Mouse (Mus musculus) heart, postnatal 25 days (tissue): Measurements from ENCODE around the gene Nek4. TPM values are rescaled to one million over a fixed set of nuclear protein-coding genes. Genes with fewer than 3 reads are reported as not detected.

ENCODE experiments used
- DNase-seq: peaks from one replicate; pipeline ENCODE4 v3.0.0; 2022; ENCODE audit warnings: low spot score
- intact Hi-C: fragments of 180-260 bp; cut with DNase I; formaldehyde crosslinking; loops from one replicate; pipeline ENCODE4 v1.15.1; 2025
- total RNA-seq, 2 experiments: library from RNA; stranded (reverse); gene quantifications; 2 replicates each; pipeline ENCODE4 v1.2.3; 2021

Gene Nek4
- total RNA-seq = 1 to 10 TPM; 4.0 to 5.3 TPM

DNA sequence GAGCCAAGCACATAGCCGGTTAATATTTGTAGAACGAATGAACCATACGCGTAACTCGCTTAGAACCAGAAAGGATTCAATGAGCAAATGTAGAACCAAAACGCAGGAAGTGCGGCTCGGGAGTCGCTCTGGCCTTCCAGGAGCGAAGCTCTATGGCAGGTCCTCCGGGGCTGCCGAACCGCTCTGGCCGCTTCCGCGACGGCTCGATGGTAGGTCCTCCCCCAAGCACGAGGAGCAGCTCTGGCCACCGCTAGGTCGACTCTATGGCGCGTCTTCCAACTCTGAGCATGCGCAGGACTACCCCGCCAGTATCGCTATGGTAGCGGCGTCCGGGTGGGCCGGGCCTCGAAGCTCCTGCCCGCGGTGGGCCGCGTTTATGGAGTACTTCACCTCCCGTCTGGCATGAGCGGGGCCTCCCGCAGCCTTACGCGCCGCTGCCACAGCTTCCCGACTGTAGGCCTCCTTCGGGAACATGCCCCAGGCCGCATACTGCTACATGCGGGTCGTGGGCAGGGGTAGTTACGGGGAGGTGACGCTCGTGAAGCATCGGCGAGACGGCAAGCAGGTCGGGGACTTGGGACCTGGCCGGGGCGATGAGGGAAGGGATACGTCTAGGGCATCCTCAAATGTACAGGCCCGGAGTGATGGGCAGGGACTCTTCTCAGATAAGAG lies at the start of gene Nek4:
TSS of gene Nek4 (plus strand) at position 224 of the 672 bp plus-strand sequence.
- DNase-seq = peak; percentile 93
- intact Hi-C loops = loop anchor here (5.0 kb wide), 1 partner anchor 51 kb away; the partner anchor contains the start of genes Glt8d1 and Spcs1

DNA sequence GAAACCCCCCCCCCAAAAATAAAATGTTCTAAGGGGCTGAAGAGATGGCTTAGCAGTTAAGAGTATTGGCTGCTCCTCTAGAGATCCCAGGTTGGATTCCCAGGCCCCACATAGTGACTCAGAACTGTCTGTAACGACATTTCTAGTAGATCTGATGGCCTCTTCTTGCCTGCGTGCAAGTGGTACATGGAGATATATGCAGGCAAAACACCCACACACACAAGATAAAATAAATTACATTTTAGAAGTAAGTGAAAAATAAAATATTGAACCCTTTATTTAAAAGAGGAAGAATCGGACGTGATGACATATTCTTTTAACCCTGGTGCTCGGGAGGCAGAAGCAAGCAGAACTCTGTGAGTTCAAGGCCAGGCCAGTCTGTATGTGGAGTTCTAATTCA lies 48.5 kb upstream of the Nek4 start:
- no peak for DNase-seq
- intact Hi-C loops = no loop called here

DNA sequence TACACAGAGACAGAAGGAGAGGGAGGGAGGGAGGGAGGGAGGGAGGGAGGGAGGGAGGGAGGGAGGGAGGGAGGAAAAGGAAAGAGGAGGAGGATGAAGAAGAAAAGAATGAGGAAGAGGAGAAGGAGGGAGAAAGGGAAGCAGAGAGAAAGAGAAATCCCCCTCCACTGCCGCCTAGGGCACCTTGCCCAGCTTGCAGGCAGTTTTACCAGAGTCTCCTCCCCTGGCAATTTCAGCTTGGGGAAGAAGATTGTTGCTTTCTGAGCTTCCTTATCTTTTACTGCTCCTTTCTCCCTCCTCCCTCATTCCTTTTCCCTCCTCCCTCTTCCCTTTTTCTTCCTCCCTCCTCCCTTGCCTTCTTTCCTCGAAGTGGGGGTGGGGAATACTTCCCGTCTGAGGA lies 48.1 kb upstream of the Nek4 start:
- intact Hi-C loops = no loop called here
- no peak for DNase-seq

DNA sequence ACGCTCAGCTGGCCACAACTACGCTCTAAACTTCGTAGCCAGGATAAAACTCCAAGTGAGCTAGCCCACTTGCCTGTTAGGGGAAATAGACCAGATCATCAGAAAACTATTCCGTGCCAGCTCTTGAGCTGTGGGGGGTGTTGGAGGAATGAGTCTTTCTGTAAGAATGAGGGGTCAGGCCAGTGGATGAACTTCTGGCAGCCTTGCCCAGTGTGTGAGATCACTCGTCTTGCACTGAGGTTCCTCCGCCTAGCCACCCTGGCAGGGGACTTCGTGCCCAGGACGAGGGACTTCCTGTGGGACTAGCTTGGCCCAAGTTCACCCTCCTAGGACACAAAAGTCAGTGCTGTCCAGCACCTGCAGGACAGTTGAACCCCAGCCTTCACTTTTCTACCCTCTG lies 46.9 kb upstream of the Nek4 start:
- intact Hi-C loops = no loop called here
- no peak for DNase-seq

DNA sequence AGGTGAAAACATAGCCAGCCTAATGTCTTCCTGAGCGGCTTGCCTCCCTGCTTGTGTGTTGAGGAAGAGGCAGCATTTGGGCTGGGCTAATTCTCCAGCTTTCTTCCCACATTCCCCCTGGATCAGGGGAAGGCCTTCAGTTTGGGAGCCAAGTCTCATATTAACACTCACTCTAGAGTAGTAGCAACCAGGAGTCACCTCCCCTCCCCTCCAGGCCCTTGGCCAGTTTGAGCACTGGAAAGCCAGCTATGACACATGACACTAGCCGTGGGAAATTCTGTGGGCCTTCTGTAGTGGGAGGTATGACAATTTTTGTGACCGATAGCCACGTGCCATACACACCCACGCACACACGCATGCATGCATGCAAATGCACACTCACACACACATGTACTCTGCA lies 45.2 kb upstream of the Nek4 start:
- intact Hi-C loops = no loop called here
- DNase-seq = no peak

DNA sequence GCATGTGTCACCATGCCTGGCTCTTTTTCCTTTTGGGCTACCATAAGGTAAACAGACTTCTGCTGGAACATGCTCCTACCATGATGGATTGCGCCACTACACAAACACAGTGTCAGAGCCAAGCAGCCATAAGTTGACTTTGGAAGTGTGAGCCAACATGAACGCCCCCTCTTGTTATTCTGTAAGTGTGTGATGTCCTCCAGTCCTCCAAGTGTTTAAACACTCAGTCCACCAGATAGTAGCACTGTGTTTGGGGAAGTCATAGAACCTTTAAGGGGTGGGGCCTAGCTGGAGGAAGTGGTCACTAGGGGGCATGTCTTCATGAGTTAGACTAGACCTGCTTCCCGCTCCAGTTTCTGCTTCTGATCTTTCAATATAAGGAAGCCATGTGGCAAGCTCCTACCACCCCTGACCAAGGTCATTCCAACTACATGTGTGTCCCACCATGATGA lies 43.3 kb upstream of the Nek4 start:
- intact Hi-C loops = no loop called here
- DNase-seq = no peak

DNA sequence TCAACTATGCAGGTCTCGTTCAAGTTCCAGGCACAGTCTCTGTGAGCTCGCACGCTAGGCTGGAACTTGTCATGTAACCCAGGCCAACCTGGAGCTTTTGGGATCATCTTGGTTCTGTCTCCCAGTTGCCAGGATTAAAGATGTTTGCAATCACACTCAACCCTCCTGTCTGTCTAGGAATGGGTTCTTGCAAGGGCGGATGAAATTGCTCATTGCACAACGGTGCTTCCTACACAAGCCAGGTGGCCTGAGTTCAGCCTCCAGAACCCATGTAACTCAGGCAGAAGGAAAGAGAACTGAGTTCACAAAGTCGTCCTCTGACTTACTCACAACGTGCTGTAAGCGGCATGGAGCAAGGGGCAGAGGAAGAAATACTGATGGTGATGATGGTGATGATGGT lies 40.0 kb upstream of the Nek4 start:
- no peak for DNase-seq
- intact Hi-C loops = no loop called here

DNA sequence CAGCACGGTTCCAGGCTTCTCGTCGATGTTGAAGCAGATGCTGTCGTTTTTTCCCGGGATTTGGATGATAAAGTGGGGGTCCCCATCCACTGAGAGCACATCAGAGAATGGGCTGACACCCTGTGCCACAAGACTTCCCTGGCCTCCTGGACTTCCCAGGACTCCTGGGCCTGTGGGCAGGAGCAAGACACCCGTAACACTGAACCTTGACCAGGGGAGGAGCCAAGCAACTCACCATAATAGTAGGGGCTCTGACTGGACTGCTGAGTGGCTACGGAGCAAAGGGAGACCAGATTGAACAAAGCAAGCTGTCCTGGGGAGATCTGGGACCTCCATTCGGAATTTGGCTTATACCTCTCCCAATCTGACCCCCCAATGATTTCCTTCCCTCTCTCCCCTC lies 38.5 kb upstream of the Nek4 start:
- intact Hi-C loops = no loop called here
- no peak for DNase-seq

DNA sequence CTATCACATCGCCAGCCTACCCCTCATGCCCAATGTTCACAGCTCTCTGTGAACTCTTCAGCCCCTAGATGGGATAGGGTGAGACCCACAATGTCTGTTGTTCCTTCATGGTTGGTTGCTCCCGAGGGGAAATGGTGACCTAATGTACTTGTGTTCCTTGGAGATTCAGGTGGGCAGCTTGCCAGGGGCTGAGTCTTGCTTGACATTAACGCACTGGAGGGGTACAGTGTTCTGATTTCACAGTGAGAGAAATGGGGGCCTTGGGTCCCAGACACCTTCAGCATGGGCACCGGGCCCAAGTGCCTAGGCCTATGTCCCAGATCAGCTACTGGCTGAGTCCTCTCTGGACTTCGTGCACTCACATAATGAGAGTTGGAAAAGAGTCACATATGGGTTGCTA lies 37.8 kb upstream of the Nek4 start:
- no peak for DNase-seq
- intact Hi-C loops = no loop called here

DNA sequence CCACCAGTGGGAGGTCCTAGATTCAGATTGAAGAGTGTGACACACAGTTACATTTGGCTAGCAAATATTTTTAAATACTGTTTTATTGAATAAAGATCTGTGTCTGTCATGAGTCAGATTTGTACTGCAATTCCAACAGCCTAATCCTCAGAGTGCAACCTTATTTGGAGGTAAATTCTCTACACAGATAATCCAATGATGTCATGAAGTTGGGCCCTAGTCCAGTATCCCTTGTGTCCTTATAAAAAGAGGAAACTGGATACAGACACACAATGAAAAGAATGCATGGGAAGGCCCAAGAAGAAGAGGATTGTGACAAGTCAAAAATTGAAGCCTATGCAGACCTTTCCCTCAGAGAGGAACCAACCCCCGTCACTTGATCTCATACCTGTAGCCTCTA lies 34.7 kb upstream of the Nek4 start:
- intact Hi-C loops = no loop called here
- no peak for DNase-seq

DNA sequence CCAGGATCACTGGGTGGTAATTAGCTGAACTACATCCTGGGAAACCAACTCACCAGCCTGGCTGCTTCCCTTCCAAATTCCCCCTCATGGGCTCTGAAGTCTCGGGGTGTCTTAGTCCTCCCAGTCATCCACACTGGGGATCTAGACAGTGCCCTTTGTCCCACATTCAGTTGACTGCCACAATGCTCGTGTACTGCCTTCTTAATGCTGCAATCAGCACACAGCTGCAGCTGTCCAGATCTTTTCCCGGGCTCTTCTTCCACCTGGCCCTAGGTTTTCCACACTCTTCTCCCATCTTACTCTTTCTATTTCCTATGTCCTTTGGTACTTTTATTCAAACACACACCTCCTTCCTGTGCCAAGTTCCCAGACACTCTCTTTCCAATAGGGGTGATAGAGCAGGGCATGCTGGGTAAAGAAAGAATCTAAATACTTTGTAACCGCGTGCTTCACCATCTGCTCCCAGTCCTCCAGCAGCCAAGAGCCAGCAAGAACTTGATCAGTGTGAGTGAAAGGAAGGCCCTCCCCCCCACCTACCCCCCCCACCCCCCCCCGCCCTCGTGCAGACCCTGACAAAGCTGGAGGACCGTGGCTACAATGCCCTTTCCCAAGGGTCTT lies 29.0 kb upstream of the Nek4 start:
- DNase-seq = no peak
- intact Hi-C loops = no loop called here

DNA sequence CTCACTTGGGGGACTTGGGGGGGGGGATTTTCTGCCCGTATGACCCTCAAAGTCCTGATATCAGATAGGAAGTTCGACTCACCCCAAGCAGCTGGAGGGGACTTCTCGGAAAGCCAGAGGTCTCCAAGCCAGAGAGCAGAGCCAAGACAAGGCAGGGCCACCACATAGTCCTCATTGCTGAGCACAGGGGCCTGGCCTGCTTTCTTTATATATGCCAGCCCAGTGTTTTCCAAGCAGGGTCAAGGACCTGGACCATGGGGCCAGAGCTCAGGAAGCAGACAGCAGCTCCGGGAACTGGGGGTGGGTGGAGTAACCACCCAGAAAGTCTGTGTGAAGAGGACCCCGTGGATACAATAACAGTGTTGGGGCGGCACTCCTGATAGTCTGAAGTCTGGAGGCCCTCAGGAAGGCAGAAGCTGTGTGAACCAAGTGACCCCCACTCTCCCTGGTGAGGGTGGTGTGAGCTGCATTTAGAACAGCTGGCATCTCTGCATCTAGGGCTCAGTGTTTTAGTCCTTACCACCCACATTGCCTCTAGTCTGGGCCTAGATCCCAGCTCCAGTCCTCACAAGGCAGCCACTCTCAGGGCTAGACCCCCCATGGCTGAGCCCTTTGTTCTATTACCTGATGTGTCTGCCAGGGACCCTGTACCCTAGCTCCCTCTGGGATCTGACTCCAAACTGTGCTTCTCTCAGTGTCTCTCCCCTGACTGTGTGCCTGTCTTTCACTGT lies 27.6 kb upstream of the Nek4 start, which contains the start of gene Itih3:
TSS of gene Itih3 (minus strand) at position 386 of the 731 bp plus-strand sequence.
- no peak for DNase-seq
- intact Hi-C loops = no loop called here

DNA sequence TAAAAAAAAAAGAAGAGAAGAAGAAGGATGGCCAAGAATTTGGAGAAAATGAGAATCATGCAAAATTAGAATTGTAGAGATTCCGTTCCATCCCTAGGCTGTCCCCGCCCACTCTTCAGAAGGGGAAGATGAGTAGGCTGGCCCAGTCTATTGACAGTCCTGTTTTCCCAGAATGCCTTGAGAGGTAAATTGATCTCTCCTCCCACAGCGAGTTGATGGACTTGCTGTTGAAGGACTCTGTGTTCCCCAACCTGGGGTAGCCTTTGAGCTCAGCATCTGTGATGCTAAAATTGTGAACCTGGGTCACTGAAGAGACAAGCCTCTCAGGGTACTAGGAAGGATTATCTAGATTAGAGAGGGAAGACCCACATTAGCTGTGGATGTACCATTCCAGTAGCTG lies 25.7 kb upstream of the Nek4 start:
- no peak for DNase-seq
- intact Hi-C loops = no loop called here

DNA sequence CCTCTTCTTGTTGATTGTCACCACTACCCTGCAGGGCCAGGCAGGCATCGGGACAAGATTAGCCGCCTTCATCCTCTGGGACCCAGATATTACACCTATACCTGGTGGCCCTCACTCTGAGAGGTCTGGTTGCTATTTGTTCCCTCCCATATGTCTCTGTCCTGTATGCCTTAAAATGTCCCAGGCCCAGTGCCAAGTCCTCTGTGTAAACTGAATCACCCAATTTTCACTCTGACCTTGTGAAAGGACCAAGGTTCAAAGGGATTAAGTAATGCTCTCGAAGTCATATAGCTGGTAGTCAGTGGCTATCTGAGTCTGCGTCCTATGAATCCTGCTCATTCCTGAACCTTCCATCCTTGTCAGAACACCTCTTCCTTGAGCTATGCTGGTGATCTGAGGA lies 20.8 kb upstream of the Nek4 start:
- DNase-seq = no peak
- intact Hi-C loops = no loop called here

DNA sequence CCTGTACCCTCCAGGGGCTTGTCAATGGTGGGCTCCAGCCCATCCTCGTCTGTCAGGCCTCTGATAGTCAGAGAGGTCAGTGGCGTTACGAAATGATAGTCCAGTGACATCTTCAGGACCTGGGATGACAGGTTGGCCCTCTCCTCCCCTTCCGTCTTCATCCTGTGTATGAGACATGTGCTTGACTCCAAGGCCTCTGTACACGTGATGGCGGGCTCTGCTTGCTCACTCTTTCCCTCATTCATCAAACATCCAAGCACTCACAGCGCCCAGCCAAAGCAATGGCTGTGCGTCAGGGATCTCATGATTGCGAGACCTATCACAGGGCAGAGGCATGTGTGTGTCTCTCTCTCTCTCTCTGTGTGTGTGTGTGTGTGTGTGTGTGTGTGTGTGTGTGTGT lies 17.8 kb upstream of the Nek4 start:
- intact Hi-C loops = no loop called here
- DNase-seq = no peak

DNA sequence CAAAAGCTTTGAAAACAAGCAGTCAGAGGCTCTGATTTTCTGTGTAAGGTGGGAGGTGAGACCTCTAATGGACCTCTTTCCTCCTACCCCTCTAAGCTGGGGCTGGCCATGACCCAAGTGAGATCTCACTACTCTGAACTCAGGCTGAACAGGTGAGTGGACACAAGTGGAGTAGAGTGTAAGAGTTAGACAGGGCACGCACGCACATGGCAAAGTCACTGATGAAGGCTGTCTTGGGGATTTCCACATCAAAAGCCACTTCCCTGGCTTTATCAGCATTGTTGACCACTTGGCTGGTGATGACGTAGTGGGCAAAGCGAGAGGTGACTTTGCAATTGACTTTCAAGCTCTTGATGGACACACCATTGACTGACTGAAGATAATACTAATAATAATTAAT lies 8.9 kb upstream of the Nek4 start:
- intact Hi-C loops = loop anchor here (5.0 to 10.0 kb wide), 2 partner anchors 60 to 117 kb away; partner anchors contain the start of gene Tmem110
- no peak for DNase-seq

DNA sequence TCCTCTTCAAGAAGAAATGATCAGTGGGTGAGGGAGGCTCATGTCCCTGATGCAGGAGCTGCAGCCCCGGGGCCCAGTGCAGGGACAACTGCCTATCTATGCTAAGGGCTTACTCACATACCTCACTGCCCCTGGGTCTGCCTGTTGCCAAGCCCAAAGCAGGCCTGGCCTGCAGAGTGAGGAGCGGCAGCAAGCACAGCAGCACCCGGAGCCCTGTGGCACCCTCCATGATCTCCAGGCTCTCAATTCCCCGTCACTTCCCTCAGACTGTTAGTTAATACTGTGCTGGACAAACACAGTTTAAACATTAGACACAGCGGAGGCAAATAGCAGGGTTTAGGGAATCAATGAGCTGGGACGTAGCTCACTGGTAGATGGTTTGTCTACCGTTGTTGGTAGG lies 8.1 kb upstream of the Nek4 start, which contains the start of gene Itih1:
TSS of gene Itih1 (minus strand) at position 252 of the 400 bp plus-strand sequence.
- no peak for DNase-seq
- intact Hi-C loops = loop anchor here (5.0 to 10.0 kb wide), 2 partner anchors 61 to 118 kb away; partner anchors contain the start of gene Tmem110

DNA sequence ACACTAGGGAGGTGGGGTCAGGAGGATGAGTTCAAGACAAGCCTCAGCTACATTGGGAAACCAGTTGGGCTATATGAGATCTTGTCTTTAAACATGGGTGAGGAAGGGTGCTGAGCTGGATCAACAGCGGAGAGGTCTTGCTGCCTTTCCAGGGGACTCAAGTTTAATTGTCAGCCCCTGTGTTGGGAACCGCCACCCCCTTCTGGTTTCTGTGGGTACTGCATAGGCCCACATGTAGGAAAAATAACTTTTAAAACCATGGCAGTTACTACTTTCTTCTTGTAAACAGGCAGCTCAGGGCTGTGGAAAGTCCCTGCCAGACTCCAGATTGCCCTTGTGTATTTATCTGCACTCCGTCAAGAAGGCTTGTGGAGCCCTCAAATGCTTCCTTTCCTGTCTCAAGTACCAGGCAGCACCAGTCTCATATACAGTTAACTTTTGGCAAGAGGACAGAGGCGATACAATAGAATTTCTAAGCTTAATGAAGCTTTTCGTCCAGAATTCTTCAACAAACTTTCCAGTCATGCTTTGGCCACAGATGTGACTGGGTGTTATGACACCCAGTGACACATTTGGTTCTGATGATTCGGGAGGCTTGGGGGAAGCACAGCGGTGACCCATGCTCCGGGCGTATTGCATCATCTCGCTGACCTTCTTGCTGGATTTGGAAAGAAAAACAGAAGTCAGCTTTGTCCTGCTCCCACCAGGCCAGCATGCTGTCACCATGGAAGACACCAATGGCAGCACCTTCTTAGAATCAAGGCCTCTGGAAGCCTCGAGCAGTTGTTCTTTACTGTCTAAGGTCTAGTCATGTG lies 7.1 kb upstream of the Nek4 start:
- intact Hi-C loops = loop anchor here (2.0 to 10.0 kb wide), 3 partner anchors 62 to 119 kb away; partner anchors contain the start of gene Tmem110
- DNase-seq = peak; percentile 31

DNA sequence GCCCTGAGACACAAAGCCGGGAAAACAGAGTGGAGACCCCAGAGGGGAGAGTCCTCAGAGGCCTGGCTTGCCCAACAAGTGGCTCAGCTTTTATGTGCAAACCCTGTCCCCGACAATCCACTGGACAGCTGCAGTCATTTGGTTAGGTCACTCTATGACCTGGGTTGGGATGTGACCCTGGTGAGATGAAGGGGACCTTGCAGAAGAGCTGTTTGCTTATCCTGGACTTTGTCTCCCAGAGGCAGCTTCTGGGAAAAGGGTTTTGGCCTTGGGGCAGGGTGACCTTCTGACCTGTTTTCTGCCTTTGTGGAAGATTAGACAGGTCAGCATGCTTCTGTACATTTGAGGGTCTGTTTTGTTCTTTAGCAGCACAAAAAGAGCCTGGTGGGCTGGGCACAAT lies 6.4 kb upstream of the Nek4 start:
- intact Hi-C loops = loop anchor here (2.0 to 10.0 kb wide), 3 partner anchors 62 to 120 kb away; partner anchors contain the start of gene Tmem110
- DNase-seq = no peak

DNA sequence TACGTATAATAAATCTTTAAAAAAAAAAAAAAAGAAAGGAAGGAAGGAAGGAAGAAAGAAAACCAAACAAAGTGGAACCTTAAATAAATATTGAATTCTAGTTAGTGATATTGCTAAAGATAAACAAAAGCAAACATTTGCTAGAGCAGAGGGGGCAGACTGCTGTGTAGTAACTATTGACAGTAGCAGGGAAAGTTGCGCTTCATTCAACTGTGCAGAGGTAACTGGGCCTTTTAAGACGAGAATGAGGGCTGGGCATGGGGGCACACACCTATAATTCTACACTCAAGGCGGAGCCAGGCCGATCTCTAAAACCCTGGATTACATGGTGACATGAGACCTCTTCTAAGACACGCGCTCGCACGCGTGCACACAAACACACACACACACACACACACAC lies 1.2 kb upstream of the Nek4 start:
- intact Hi-C loops = loop anchor here (5.0 to 10.0 kb wide), 2 partner anchors 52 to 125 kb away; partner anchors contain the start of genes Glt8d1, Spcs1 and Tmem110
- no peak for DNase-seq
